Comparison of ENCODE assay signal across 24 mouse cellular contexts in genomic region chr9:61439979-61440378, GRCm38 (mm10).
DNase-seq lines count a peak whose midpoint lies in the region; ATAC-seq and TF ChIP-seq lines count a peak whose summit lies in the region.
"Had no signal": no experiment of that assay in that cellular context is flagged by ENCODE, and none has a peak within 500 bp of the region (broad histone marks: within the 10 kb centered on the region; RNA-seq: fewer than 3 reads in every experiment).

No protein-coding gene starts in this region.

- no peak for ATAC-seq in megakaryocyte, adult 5-6 weeks (ENCODE audit: poor library complexity, severe bottlenecking)
- no peak for ATAC-seq in monocyte, adult 5-6 weeks (replicated peaks; ENCODE audit: insufficient number of reproducible peaks, low FRiP score, low TSS enrichment, poor library complexity, severe bottlenecking)
- ATAC-seq: forebrain, embryonic 14.5 days; forebrain, postnatal 0 days had no signal

- H3K27me3 ChIP-seq in E14TG2a.4 (ENCODE audit: insufficient read depth, low read length), result peaks cover 56% of the 10 kb centered on the region
- no peaks in the 10 kb centered on the region for H3K27me3 ChIP-seq in myocyte (ENCODE audit: control insufficient read depth, insufficient read depth, insufficient read length)
- H3K27me3 ChIP-seq: embryonic facial prominence, embryonic 12.5 days; embryonic facial prominence, embryonic 15.5 days had no signal

- no peaks in the 10 kb centered on the region for H3K36me3 ChIP-seq in E14TG2a.4 (ENCODE audit: insufficient read depth, low read length)
- H3K36me3 ChIP-seq in myocyte (ENCODE audit: control insufficient read depth, insufficient read depth), result no peaks in the 10 kb centered on the region
- H3K36me3 ChIP-seq: embryonic facial prominence, embryonic 12.5 days; embryonic facial prominence, embryonic 15.5 days; hindbrain, embryonic 12.5 days; hindbrain, embryonic 15.5 days had no signal

- H3K4me1 ChIP-seq in E14TG2a.4 (replicated peaks; ENCODE audit: low read depth, low read length), result peaks cover 59% of the 10 kb centered on the region

- H3K4me3 ChIP-seq in E14TG2a.4 (replicated peaks; ENCODE audit: low read length), result peak overlapping the region; percentile 10; the same call in 1 of the 2 replicates
- no peak overlapping the region for H3K4me3 ChIP-seq in myocyte
- H3K4me3 ChIP-seq: embryonic facial prominence, embryonic 12.5 days; embryonic facial prominence, embryonic 15.5 days; gastrocnemius, adult 2 months; hindbrain, embryonic 12.5 days; hindbrain, embryonic 15.5 days had no signal

- peak; percentile 19 for DNase-seq in thymus, postnatal 14 days
- no peak for DNase-seq in thymus, postnatal 25 days
- peak; percentile 28 for DNase-seq in R1 (ENCODE audit: low read depth, low spot score)
- DNase-seq: adrenal gland, postnatal 10 days; adrenal gland, postnatal 36 days; B cell, adult 2 months; cerebellum, adult 11 months; cerebellum, adult 2 months; cerebellum, adult 9-11 months; cerebellum, postnatal 25 days; forebrain, postnatal 0 days; gastrocnemius, adult 2 months; gastrocnemius, postnatal 14 days; heart, adult 11 months had no signal

- no peaks in the 10 kb centered on the region for H3K79me2 ChIP-seq in myocyte (ENCODE audit: control insufficient read depth, insufficient read depth)

- peaks cover 8% of the 10 kb centered on the region for H3K9me3 ChIP-seq in E14TG2a.4 (ENCODE audit: low read length)
- H3K9me3 ChIP-seq: embryonic facial prominence, embryonic 12.5 days; embryonic facial prominence, embryonic 15.5 days; hindbrain, embryonic 12.5 days; hindbrain, embryonic 15.5 days had no signal

- no peak for TF ChIP-seq CTCF in E14TG2a.4 (conservative IDR thresholded peaks at IDR 0.05; ENCODE audit: low read length)

- peak overlapping the region; percentile 4 for H3K4me2 ChIP-seq in myocyte (ENCODE audit: low read depth)
- H3K4me2 ChIP-seq: embryonic facial prominence, embryonic 12.5 days; embryonic facial prominence, embryonic 15.5 days; heart, embryonic 11.5 days; hindbrain, embryonic 12.5 days; hindbrain, embryonic 15.5 days had no signal

- H3ac ChIP-seq in myocyte (ENCODE audit: control insufficient read depth, insufficient read length), result no peak overlapping the region

- TF ChIP-seq POLR2A in myocyte (IDR thresholded peaks at IDR 0.05; ENCODE audit: insufficient read length, low read depth), result no peak

TF ChIP-seq in myocyte, 11 proteins besides CTCF, POLR2A, EP300 and RAD21:
- TF ChIP-seq MYOD1 (IDR thresholded peaks at IDR 0.05; ENCODE audit: control insufficient read depth in 1 of 3, insufficient read length in 2 of 3, low read depth in 2 of 3), result peak in 1 of 3 experiments; percentile 25
- no peak for TF ChIP-seq MAX (IDR thresholded peaks at IDR 0.05; ENCODE audit: low read depth)
- TF ChIP-seq MYOG (IDR thresholded peaks at IDR 0.05; ENCODE audit: control insufficient read depth in 1 of 3, insufficient read depth in 1 of 3, insufficient read length in 2 of 3, low read depth in 2 of 3), result peak in 1 of 3 experiments; percentile 44
